Mouse (Mus musculus) spleen, embryonic (tissue): ENCODE data around the gene Gm30083.

Source experiments
- CTCF ChIA-PET: fragments of 350-600 bp; sonication (Branson Sonifier 250); formaldehyde crosslinking; loops from one replicate; lab custom pipeline; 2022; lab: Charles Lee

Gene Gm30083

DNA sequence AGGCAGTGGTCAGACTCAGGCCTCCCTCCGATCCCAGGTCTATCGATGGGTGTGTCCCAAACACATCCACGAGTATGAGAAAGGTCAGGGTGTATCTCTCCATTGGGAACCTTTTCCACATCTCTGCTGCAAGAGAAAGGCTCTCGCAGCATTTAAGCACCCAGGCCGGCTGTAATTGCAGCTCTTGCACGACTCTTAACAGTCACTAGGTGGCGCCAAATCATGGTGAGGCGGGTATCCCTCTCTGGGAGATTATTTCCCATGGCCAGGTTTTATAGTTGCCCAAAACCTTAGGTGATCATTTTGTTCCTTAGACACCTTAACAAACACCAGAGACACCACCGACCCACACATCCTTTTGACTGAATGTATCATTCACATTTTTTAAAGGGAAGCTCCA is 55.6 kb downstream of the Gm30083 start:
- CTCF ChIA-PET, result no interaction called here

DNA sequence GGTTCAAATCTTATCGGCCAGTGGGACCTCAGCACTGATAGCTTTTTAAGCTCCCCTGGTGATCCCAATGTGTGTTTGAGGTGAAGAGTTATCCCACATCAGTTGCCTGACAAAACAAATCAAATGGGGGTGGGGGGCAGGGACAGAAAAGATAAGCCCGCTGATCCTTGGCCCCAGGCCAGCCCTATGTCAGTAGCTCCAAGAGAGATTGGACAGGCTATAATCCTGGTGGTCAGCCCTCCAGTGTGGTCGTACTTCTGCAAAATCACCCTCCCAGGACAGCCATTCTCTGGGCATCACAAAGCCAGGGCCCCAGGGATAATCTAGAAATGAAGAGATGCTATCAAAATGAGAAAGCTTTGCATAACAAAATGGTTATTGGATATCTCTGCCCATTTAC is 56.1 kb downstream of the Gm30083 start:
- CTCF ChIA-PET, result no interaction called here

DNA sequence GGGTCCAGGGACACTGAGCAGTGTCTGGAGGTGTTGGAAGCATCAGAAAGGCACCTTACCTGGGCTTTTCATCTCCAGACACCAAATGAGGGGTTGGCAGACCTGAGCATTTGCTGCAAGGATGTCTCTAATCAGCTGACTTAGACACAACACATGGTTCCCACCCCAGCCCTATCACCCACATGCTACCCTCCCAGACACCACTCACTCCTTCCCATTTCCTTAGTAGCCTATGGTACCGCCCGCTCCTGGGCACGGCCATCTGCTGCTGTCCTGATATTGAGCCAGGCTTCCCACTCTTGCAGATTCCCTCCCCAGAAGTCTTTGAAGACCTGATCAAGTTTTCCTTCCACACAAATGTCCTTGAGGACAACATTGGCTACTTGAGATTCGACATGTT is 56.8 kb downstream of the Gm30083 start:
- CTCF ChIA-PET, result no interaction called here

DNA sequence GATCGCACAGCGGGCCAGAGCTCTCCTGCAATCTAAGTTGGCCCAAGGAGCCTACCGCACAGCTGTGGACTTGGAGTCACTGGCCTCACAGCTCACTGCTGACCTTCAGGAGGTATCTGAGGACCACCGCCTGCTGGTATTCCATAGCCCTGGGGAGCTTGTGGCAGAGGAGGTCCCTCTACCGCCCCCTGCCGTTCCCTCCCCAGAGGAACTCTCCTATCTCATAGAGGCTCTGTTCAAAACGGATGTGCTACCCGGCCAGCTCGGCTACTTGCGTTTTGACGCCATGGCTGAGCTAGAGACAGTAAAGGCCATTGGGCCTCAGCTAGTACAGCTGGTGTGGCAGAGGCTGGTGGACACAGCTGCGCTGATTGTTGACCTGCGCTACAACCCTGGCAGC is 58.9 kb downstream of the Gm30083 start:
- CTCF ChIA-PET, result no interaction called here

DNA sequence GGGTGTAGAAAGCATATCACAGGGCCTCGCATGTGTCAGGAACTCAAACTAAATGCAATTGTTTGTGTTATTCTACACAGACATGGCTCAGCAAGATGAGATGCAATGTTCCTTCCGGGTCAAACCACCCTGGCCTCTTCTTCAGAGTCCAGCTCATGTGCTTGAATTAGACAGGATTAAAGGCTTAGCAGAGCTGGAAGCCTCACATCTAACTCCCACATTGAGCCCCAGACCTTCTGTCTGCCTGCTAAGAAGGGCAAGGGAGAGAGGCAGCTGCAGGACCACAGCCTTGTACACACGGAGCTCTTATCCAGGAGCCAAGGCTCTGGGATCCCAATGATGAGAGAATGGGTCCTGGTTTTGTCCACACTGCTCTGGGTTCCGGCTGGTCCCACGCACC is 61.2 kb downstream of the Gm30083 start, which contains the start of gene Rbp3:
Gene Rbp3, plus strand, starts transcription at position 243 of the 400 bp plus-strand sequence.
- CTCF ChIA-PET, result no interaction called here

DNA sequence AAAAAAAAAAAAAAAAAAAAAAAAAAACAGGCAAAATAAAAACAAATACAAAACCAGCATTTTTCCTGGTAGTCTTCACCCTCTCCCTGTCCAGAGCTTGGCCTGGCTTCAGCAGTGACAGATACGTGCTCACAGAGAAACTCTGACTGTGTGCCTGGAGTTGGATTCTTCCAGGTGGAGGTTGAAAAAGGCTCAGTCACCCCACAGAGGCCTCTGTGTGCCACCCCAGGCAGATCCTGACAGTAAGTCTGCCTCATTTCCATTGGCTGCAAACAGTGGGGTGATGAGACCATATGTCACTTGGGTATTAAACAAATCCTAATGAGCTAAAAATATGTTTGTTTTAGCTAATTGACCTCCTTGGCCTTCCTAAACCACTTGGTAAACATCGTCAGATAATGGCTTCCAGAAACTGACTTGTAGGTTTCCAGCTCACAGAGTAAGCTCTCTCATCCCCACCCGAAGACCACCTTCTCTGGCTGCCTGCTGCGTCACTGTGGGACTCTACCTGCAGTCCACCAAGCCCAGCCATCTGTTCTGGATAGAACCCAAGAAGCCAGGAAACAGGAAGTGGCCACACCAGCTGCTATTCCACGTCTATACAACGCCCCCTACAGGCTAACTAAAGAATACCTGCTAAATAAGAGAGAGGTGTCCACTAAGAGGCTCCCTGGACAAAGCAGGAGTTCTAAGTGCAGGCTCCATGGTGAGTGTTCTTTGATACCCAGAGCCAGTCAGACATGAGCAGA is 62.6 kb downstream of the Gm30083 start:
- CTCF ChIA-PET, result no interaction called here

DNA sequence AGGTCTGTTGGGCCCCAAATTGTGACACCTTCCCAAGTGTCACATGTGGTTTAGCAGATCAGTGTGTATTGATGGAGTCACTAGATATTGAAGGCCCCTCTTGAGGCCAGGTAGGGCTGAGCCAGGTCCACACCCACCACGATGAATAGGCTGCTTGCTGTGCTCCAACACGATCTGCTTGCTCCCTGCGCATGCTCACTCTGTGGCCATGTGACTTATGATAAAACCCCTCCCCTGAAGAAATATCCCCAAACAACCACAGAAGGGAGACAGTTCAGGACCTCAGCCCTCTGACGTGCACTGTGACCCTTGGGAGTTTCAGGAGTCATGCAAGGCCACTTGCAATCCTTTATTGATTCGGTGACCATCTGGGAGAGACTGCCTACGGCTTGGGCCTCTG is 68.9 kb downstream of the Gm30083 start:
- CTCF ChIA-PET, result no interaction called here

DNA sequence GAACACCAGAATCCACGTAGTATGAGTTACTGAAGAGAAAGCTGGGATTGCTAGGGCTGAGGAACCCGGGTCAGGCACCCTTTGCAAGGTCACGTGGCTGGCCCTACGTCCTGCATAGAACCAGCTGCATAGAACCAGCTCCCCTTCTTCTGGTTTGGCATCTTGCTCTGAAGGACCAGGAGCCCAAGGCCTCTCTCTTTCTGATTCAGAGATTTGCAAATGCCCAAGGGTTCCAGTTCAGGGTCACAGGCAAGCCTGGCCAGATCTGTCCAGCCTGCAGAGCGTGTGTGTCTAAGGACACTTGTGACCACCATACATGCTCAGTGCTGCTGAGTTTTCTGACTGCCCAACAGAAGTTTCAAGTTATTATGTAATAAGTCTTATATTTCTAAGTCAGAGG is 72.8 kb downstream of the Gm30083 start:
- CTCF ChIA-PET, result no interaction called here

DNA sequence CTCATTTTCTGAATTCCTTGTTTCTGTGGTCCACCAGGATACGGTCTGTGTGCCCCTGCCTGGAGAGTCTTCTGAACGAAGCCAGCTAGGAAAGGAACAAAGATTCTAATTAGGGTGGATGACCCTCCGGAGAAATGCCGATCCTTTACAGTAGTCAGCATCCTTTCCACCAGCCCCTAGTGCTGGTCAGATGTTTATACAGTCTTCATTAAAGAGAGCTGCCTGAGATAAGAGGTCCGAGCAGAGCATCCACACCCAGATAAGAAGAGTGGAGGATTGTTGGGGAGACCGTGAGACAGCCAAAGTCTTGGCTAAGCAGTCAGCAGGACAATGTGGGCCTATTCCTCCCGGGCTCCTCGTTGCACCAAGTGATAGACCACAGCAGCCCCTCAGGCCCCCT is 74.2 kb downstream of the Gm30083 start, which contains the start of gene Gdf2:
Gene Gdf2, plus strand, starts transcription at position 301 of the 400 bp plus-strand sequence.
- CTCF ChIA-PET, result no interaction called here

DNA sequence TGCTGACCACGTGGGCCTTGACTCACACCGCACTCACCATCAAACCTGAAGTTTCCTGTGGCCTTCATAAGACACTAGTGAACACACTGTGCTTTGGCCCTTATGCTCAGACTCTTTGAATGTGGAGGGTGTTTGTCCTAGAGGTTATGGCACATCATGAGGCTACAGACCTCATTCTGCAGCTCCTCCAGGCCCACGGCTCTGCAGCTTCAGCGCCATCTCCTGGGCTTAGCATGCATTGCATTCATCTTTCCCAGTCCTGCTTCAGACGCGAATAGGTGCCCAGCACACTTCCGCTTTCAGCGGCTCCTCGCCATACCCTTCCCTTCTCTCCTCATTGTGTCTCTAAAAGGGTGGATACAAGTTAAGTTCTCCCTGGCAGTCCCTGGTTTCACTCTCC is 75.9 kb downstream of the Gm30083 start:
- CTCF ChIA-PET, result interaction anchor here (0.7 kb wide), 1 partner anchor 56 kb away, joined by 6 read pairs; no protein-coding TSS in a partner anchor
